Mouse (Mus musculus) left cerebral cortex, adult 9 months (tissue): Measurements from ENCODE around the gene Mettl6.
A peak's percentile ranks its signal among the peaks of the same experiment; 100 is the strongest.

Experiments
- DNase-seq, 2 experiments: peaks; one replicate each; pipeline ENCODE4 v3.0.0; 2022; ENCODE audit warnings: low spot score in 2 of 2

Mettl6 gene

DNA sequence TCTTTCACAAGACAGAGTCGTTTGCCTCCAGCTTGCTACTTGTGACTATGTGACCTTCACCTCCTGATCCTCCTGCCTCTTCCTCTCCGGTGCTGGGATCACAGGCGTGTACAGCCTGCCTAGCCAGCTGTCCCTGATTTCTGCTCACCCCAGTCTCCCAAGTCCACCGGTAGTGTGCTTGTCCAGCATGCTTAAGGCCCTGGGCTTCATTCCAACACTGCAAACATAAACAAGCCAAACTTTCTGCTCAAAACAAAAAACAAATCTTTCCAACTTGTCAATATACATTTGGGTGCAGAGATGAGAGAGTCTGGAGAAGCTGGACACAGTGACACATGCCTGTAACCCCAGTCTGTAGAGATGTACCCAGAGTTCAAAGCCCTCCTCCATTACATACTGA is 62.4 kb downstream of the Mettl6 start:
- no peak for DNase-seq

DNA sequence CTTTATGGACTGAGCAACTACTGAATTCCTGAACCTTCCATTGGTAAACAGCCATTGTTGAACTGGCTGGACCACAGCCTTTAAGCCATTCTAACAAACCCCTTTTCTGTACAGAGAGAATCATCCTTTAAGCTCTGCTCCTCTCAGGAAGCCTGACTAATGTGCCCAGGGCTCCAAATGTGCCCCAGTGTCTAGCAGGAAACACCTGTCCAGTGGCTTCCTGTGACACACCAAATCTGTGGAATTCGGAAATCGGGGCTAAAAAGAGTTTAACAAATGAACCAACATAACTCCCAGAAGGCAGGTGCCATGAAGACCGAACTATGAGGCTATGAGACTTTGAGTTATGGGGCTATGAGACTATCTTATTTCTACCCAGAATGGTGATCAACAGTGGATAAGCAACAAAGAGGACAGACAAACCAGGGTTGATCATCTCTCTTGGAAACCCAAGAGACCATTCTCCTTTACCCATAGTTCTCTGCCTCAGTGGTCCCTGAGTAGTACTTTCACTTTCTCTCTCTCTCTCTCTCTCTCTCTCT is 63.0 kb downstream of the Mettl6 start:
- DNase-seq: no peak

DNA sequence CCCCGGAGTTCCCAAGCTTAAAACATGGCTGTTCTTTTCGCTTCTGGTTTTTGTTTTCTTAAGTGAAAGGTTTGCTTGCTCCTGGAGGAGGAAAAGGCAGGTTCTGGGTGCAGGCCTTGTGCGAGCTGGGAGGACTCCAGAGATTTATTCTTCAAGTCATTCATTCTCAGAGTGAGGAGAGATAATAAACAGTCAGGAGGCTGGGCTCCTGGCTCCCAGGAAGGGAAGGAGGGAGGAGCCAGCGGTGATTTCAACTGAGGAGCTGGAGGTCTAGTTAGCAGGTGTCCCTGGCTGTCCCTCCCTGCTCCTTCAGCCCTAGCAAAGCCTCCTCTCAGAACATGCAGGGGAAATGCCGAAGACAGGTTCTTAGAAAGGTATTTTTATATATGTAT is 65.8 kb downstream of the Mettl6 start:
- no peak for DNase-seq

DNA sequence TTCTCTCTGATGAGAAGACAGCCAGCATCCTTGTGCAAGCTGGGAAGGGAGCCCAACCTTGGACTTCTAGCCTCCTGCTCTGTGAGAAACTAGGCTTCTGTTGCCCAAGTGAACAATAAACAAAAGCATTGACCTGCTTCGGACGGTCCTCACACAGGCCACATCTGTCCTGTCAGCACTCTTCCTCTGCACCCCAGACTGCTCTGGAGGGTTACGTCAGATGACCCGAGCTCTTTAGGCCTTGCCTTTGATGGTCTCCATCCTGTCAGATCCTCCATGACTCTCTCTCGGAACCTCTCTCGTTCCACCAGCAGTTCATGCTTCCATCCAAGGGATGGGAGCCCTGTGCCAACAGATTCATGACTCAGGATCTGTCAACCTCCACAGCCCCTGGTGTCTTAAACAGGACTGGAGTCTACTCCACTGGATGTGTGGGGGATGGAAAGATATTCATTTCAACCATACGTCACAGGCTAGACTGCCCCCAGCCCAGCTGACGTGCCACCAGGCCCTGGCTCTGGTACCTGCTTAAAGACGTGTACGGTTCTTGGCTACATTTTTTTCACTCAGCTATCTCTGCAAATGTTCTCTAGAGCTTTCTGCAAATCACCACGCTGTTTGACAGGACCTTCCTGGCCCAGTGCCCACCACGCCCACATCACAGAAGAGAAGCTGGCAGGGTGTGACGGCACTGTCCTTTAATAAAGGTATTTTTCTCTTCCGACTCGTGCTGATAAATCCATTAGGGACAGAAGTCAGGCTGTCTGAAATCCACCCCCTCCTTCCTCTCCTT is 66.4 kb downstream of the Mettl6 start:
- peak in 1 of 2 experiments; percentile 84 for DNase-seq
